Mouse (Mus musculus) midbrain, embryonic 11.5 days (tissue): ENCODE measurements around the gene Slc37a3. TPM values are rescaled to one million over a fixed set of nuclear protein-coding genes. Genes with fewer than 3 reads are reported as not detected.
A peak's percentile ranks its signal among the peaks of the same experiment; 100 is the strongest.
"Not testable (repeated sequence)": the region's sequence is repeated elsewhere in the genome, so short reads cannot be mapped to it uniquely, and the experiment has no call there.

Experiments
- ATAC-seq: fragments of 200-750 bp; cut with Nextera tagmentation; 2 replicates; pipeline ENCODE4 v1.8.0; 2017; ENCODE audit warnings: moderate TSS enrichment, moderate library complexity; ENCODE audit not compliant: low FRiP score
- DNase-seq: peaks from one replicate; pipeline ENCODE4 v3.0.0; 2015; ENCODE audit warnings: low spot score; ENCODE audit errors: missing footprints
- H3K27ac ChIP-seq: fragments of 300-500 bp; sonication (generic); 2 replicates; pipeline ENCODE4 v1.5.1; 2014; ENCODE audit warnings: low read depth, low read length
- H3K27me3 ChIP-seq: fragments of 300-500 bp; sonication (generic); 2 replicates; pipeline ENCODE4 v1.6.1; 2014; ENCODE audit warnings: mild to moderate bottlenecking, low read length, moderate library complexity, mixed read lengths; ENCODE audit not compliant: control insufficient read depth, insufficient read depth
- H3K36me3 ChIP-seq: fragments of 300-500 bp; sonication (generic); 2 replicates; pipeline ENCODE4 v1.6.1; 2014; ENCODE audit warnings: mild to moderate bottlenecking, low read length, moderate library complexity, mixed read lengths; ENCODE audit not compliant: control insufficient read depth, insufficient read depth
- H3K4me1 ChIP-seq: fragments of 300-500 bp; sonication (generic); 2 replicates; pipeline ENCODE4 v1.6.1; 2014; ENCODE audit warnings: low read length; ENCODE audit not compliant: control insufficient read depth, insufficient read depth
- H3K4me2 ChIP-seq: fragments of 300-500 bp; sonication (generic); 2 replicates; pipeline ENCODE4 v1.6.1; 2014; ENCODE audit warnings: mild to moderate bottlenecking, moderate library complexity
- H3K4me3 ChIP-seq: fragments of 300-500 bp; sonication (generic); 2 replicates; pipeline ENCODE4 v1.5.1; 2014; ENCODE audit warnings: low read depth, low read length
- H3K9ac ChIP-seq: fragments of 300-500 bp; sonication (generic); 2 replicates; pipeline ENCODE4 v1.6.1; 2014; ENCODE audit warnings: low read length
- H3K9me3 ChIP-seq: fragments of 300-500 bp; sonication (generic); 2 replicates; pipeline ENCODE4 v1.6.1; 2016; ENCODE audit warnings: low read length; ENCODE audit not compliant: control insufficient read depth
- WGBS: fragments of 180-500 bp; shearing (Covaris S2); extraction: QIAGEN DNeasy Blood & Tissue Kit; methylation state at CpG from one replicate; pipeline ENCODE4 v1.1.7; 2014; 5-methylcytosine and 5-hydroxymethylcytosine counted together
- polyA plus RNA-seq: library from polyadenylated mRNA; unstranded; fragments of >200 nt; fragmentation: Nextera tagmentation; extraction: Ambion mirVana; gene quantifications from 2 replicates; pipeline ENCODE4 v1.2.1, GENCODE M21; 2014

Slc37a3 gene
- 43.6 and 50.7 TPM in 2 replicates for polyA plus RNA-seq

DNA sequence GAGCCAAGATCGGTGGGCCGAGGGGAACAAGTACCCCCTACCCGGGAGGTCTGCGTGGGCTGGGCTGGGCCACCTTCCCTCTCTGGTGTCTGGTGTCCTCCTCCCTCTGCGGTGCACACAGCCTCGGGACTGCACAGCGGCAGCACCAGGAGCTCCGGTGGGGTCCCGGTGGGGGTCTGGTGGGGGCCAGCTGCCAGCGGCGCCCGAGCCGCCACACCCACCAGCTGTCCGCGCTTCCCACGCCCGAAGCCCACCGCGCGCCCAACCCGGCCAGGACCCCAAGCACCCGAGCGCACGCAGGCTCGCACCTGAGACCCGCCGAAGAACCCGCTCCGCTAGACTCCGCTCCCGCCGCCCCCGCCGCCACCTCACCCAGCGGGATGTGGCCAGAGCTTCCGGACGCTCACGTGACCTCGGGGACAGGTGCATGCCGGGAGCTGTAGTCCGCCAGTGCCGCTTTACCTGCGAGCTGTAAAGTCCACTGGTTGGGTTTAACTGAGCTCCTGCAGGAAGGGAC lies at the start of gene Slc37a3:
Gene Slc37a3 (minus strand): TSS at position 365 of the 517 bp plus-strand sequence.
- WGBS: under 1% methylated on average over 43 of the region's 43 CpGs
- Histone ChIP-seq H3K27me3 (peaks cover 6% of the 10 kb centered on the region), H3K27ac (no peak within 1 kb of the TSS; the same call in 1 of the 2 replicates), H3K9ac (peak within 1 kb of the TSS; percentile 72), H3K9me3 (no peaks in the 10 kb centered on the region), H3K4me3 (peak within 1 kb of the TSS; percentile 63), H3K36me3 (no peaks in the 10 kb centered on the region), H3K4me2 (peak within 1 kb of the TSS; percentile 49), H3K4me1 (peaks cover 14% of the 10 kb centered on the region)
- ATAC-seq (peak; percentile 94), DNase-seq (peak; percentile 96)

DNA sequence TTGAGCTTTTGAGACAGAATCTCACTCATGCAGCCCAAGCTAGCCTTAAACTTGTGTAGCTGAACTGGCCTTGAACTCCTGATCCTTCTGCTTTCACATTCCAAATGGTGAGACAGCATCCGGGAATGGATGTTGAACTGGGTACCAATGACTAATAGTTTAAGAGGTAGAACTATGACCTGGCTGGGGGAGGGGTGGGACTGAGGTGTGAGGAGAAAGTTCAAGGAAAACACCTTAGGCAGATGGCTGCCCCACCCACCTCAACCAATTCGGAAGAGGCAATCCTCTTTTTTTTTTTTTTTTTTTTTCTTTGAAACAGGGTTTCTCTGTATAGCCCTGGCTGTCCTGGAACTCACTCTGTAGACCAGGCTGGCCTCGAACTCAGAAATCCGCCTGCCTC lies 49.2 kb upstream of the Slc37a3 start:
- Histone ChIP-seq H3K4me3 (no peak overlapping the region), H3K9me3 (no peaks in the 10 kb centered on the region), H3K4me2 (no peak overlapping the region), H3K4me1 (no peaks in the 10 kb centered on the region), H3K9ac (no peak overlapping the region), H3K36me3 (no peaks in the 10 kb centered on the region), H3K27me3 (no peaks in the 10 kb centered on the region), H3K27ac (no peak overlapping the region)
- DNase-seq (no peak), ATAC-seq (no peak)
- WGBS: 90% methylated on average over 3 of the region's 4 CpGs

DNA sequence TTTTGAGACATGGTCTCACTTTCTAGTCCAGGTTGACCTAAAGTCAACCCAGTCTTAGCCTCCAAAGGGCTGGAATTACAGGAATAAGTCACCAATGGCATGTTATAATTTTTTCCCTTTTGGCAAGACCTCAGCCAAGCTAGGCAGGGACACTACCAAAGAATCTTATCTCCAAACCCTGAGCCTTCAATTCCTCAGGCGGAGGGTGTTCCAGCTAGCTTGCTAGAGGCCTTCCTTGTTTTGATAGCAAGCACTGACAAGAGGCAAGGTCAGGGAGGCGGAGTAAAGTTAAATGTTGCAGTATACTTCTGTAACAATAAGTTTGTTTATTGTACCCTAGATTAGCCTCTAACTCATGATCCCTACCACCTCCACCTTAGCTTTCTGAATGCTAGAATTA lies 47.7 kb upstream of the Slc37a3 start:
- DNase-seq (no peak), ATAC-seq (no peak)
- no peaks in the 10 kb centered on the region for H3K36me3 ChIP-seq
- H3K9me3 ChIP-seq: no peaks in the 10 kb centered on the region
- no peak overlapping the region for H3K9ac ChIP-seq
- no peak overlapping the region for H3K27ac ChIP-seq
- H3K4me2 ChIP-seq: no peak overlapping the region
- no peaks in the 10 kb centered on the region for H3K4me1 ChIP-seq
- no peak overlapping the region for H3K4me3 ChIP-seq
- H3K27me3 ChIP-seq: no peaks in the 10 kb centered on the region
- 86% methylated on average over 2 of the region's 2 CpGs for WGBS

DNA sequence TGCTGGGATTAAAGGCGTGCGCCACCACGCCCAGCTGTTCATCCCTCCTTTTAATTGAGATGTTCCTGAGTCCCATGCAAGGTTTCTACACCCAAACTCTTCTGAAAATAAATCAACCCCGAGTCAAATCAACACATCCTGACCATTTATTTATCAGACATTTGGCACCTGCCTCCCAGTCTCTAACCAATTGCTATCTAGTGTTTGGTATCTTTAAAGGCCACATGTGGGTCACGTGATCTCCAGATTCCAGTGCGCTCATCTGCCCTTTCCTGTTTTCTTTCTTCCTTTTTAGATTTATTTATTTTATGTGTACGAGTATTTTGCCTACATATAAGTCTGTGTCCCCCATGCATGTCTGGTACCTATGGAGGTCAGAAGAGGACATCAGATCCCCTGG lies 46.2 kb upstream of the Slc37a3 start:
- Histone ChIP-seq H3K36me3 (no peaks in the 10 kb centered on the region), H3K9me3 (no peaks in the 10 kb centered on the region), H3K4me3 (no peak overlapping the region), H3K4me2 (no peak overlapping the region), H3K27me3 (no peaks in the 10 kb centered on the region), H3K27ac (no peak overlapping the region), H3K9ac (no peak overlapping the region), H3K4me1 (no peaks in the 10 kb centered on the region)
- ATAC-seq: no peak
- 87% methylated on average over 7 of the region's 7 CpGs for WGBS
- DNase-seq: no peak

DNA sequence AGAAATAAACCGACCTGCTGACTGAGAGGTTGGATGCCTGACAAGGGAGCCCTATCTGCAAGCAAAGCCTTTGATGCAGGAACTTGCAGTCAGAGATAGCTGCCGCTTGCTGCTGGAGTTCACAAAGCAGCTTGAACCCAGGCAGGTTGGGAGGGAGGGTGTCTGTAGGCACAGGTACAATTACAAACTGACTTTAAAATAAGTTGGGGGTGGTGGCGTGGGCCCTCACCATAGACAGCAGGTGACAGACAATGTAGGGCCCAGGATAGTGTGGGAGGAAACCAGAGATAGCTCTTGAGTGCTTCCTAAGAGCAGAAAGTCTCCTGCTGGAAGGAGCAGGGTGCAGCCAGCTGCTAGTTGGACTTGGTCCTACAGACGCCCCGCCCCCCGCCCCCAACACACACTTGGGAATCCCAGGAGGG lies 45.7 kb upstream of the Slc37a3 start:
- no peaks in the 10 kb centered on the region for H3K27me3 ChIP-seq
- no peak overlapping the region for H3K9ac ChIP-seq
- DNase-seq (no peak), ATAC-seq (no peak)
- WGBS: 66% methylated on average over 6 of the region's 6 CpGs
- H3K4me3 ChIP-seq: no peak overlapping the region
- H3K9me3 ChIP-seq: no peaks in the 10 kb centered on the region
- H3K4me1 ChIP-seq: no peaks in the 10 kb centered on the region
- no peaks in the 10 kb centered on the region for H3K36me3 ChIP-seq
- H3K4me2 ChIP-seq: no peak overlapping the region
- no peak overlapping the region for H3K27ac ChIP-seq

DNA sequence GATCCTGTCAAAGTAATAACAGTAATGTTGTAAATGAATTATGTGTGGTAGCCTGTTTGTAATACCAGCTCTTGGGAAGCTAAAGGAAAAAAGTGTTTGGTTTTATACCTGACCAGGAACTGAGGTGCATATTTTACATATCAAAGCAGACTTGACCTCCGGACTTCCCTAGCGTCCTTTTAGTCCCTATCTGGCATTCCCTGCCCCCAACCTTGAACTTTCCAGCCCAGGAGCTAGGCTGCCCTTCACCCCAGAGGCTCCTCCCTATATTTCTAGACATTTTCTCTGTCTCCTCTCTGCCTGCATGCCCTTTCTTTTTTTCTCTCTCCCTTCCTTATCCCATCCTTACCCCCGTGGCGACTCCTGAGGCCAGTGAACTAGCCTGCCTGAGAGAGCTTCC lies 43.4 kb upstream of the Slc37a3 start:
- H3K4me2 ChIP-seq: peak overlapping the region; percentile 63
- peak overlapping the region; percentile 95 for H3K4me3 ChIP-seq
- 0 out of 2 replicates have a peak, but pooled peaks cover 4% of the 10 kb centered on the region for H3K4me1 ChIP-seq
- no peak overlapping the region for H3K9ac ChIP-seq
- no peaks in the 10 kb centered on the region for H3K9me3 ChIP-seq
- WGBS: 51% methylated on average over 4 of the region's 4 CpGs
- no peaks in the 10 kb centered on the region for H3K36me3 ChIP-seq
- DNase-seq (no peak), ATAC-seq (no peak)
- H3K27ac ChIP-seq: no peak overlapping the region
- H3K27me3 ChIP-seq: no peaks in the 10 kb centered on the region

DNA sequence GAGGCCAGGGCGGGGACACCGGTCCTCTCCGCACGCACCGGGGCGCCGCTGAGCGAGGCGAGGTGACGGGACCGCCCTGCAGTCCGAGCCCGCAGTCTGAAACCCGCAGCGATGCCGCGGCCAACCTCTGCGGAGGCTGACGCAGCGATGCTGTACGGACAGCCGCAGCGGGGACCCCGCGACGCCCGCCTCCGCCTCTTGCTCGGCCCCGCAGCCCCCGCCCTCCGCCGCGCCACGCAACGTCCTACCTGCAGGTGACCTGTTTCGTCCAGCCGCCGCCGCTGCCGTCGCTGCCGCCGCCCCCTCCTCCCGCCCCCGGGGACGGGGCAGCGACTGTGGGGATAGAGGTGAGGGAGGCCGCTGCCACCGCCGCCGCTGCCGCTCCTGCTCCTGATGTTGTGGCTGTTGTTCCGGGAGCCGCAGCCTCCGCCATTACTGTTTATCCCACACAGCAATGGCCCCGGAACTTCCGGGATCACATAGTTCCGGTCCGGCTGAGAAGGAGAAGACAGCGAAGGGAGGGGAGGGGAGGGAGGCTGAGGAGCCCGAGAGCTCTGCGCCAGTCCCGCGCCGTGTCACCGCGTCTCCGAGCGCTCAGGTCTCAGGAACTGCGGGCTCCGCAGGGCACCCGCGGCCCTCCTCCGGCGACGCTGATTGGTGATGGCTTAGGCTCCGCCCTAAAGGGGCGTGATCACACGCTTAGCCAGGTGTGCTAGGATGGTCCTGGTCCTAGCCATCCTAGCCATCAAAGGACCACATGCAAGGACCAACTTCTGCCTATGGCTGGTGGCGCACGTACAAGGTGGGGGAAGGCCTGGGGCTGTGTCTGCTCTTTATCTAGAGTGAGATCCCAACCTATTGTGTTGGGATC lies 42.6 kb upstream of the Slc37a3 start, which contains the start of gene Mkrn1:
Gene Mkrn1 (minus strand): TSS at position 612 of the 871 bp plus-strand sequence.
- WGBS: under 1% methylated on average over 74 of the region's 82 CpGs
- Histone ChIP-seq H3K4me1 (0 out of 2 replicates have a peak, but pooled peaks cover 4% of the 10 kb centered on the region), H3K4me3 (peak within 1 kb of the TSS; percentile 95), H3K27me3 (no peaks in the 10 kb centered on the region), H3K9ac (peak within 1 kb of the TSS; percentile 90), H3K27ac (peak within 1 kb of the TSS; percentile 88), H3K4me2 (peak within 1 kb of the TSS; percentile 63), H3K36me3 (no peaks in the 10 kb centered on the region), H3K9me3 (no peaks in the 10 kb centered on the region)
- peak; percentile 97 for DNase-seq
- ATAC-seq: peak; percentile 95

DNA sequence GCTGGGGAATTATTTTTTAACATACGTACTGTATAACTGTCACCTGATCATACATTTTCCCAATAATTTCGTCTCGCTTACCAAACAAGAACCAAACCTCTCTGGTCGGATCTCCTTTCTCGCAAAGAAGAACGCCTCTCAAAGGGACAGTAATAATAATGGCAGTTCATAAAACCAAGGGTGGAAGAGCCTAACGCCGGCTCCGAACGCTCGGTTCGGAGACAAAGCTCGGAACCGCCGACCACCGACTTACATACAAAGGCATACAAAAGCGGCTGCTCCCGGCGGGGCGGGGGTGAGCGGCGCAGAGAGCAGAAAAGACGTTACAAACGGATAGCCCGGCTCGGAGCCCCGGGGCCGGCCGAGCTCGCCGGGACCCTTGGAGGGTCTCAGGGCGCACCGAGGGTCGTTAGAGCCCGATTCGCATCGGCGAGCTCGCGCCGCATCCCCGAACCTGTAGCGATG lies 41.9 kb upstream of the Slc37a3 start:
- peak overlapping the region; percentile 90 for H3K9ac ChIP-seq
- peak; percentile 96 for DNase-seq

DNA sequence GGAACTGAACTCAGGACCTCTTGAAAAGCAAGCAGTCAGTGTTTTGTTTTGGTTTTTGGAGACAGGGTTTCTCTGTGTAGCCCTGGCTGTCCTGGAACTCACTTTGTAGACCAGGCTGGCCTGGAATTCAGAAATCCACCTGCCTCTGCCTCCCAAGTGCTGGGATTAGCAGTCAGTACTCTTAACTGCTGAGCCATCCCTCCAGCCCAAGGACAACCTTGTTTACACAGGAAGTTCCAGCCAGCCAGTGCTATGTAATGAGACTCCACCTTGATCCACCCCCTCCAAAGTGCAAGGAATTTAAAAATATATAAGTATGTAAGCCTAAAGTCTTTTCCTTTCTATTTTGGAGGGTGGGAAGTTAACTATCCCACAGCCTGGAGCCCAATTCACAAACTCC lies 39.2 kb upstream of the Slc37a3 start:
- ATAC-seq, H3K27me3 ChIP-seq, H3K27ac ChIP-seq, H3K4me3 ChIP-seq, H3K9me3 ChIP-seq, H3K9ac ChIP-seq, H3K4me1 ChIP-seq, H3K36me3 ChIP-seq, DNase-seq, H3K4me2 ChIP-seq: not testable (repeated sequence)

More for the DNA sequence above, 41.9 kb upstream of the Slc37a3 start:
- no peaks in the 10 kb centered on the region for H3K36me3 ChIP-seq
- H3K4me3 ChIP-seq: peak overlapping the region; percentile 95
- H3K27ac ChIP-seq: peak overlapping the region; percentile 88
- H3K27me3 ChIP-seq: no peaks in the 10 kb centered on the region
- under 1% methylated on average over 43 of the region's 43 CpGs for WGBS
- no peaks in the 10 kb centered on the region for H3K9me3 ChIP-seq
- 0 out of 2 replicates have a peak, but pooled peaks cover 4% of the 10 kb centered on the region for H3K4me1 ChIP-seq
- ATAC-seq: no peak
- H3K4me2 ChIP-seq: peak overlapping the region; percentile 63
